Mouse (Mus musculus) layer of hippocampus, adult 8-10 months (tissue): ENCODE measurements at regions not wholly inside any gene's neighbourhood (a gene's known extent, or its start where the extent isn't known, plus 50 kb on each side); places are given as distances from the start of the nearest gene placed in this dataset.

Experiments
- DNase-seq, 2 experiments: peaks; one replicate each; pipeline ENCODE4 v3.0.0; 2022; ENCODE audit warnings: low spot score in 2 of 2

DNA sequence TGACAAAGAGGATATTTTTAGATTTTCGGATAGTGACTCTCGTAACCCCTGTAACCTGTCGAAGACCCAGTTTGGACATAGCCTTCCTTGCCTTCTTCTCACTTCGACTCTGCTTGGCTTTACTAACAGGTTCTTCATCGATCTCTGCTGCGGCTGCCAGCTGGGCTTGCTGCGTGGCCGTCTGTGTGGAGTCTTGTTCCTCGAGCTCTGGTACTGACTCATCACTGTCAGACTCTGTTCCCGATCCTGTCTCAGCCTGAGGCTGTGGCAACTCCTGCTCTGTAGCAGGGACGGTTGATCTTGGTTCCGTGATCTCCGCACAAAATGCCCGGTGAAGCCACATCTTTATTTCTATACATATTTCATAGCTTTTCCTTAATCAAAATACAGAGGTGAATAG, 1230.7 kb downstream of the Flrt2 start:
- peak; percentile 3 to 7 for DNase-seq
